Mouse (Mus musculus) layer of hippocampus, adult 8-10 months (tissue): ENCODE data around the gene Ddi2. TPM values are rescaled to one million over a fixed set of nuclear protein-coding genes. Genes with fewer than 3 reads are reported as not detected.

Experiments
- DNase-seq, 2 experiments: peaks; one replicate each; pipeline ENCODE4 v3.0.0; 2022; ENCODE audit warnings: low spot score in 2 of 2
- total RNA-seq, 4 experiments: library from RNA; stranded (reverse); gene quantifications; 2 replicates each; pipeline ENCODE4 v1.2.4; 2022

The Ddi2 gene
- total RNA-seq, 4 experiments from 2014 or later: 43.0 to 50.3 (median 46.2) TPM

GRCm38 (mm10) chr4:141655908-141656608 is 67.2 kb downstream of the Ddi2 start:
- peak; percentile 48 to 57 for DNase-seq

GRCm38 (mm10) chr4:141654509-141654908 is 68.7 kb downstream of the Ddi2 start:
- no peak for DNase-seq

GRCm38 (mm10) chr4:141653813-141654212 is 69.4 kb downstream of the Ddi2 start:
- no peak for DNase-seq

- no peak for DNase-seq
Observed at GRCm38 (mm10) chr4:141653044-141653443, 70.2 kb downstream of the Ddi2 start.

- no peak for DNase-seq
Observed at GRCm38 (mm10) chr4:141651944-141652343, 71.3 kb downstream of the Ddi2 start.

GRCm38 (mm10) chr4:141651286-141651685 is 71.9 kb downstream of the Ddi2 start:
- no peak for DNase-seq

- DNase-seq: no peak
Observed at GRCm38 (mm10) chr4:141649244-141649643, 74.0 kb downstream of the Ddi2 start.

GRCm38 (mm10) chr4:141648262-141648661 is 75.0 kb downstream of the Ddi2 start:
- no peak for DNase-seq

GRCm38 (mm10) chr4:141647187-141647586 is 76.0 kb downstream of the Ddi2 start:
- DNase-seq: no peak

- no peak for DNase-seq
Observed at GRCm38 (mm10) chr4:141645988-141646387, 77.2 kb downstream of the Ddi2 start.

- peak; percentile 55 to 61 for DNase-seq
Observed at GRCm38 (mm10) chr4:141643118-141643855, 79.9 kb downstream of the Ddi2 start.

- no peak for DNase-seq
Observed at GRCm38 (mm10) chr4:141641961-141642811, 81.0 kb downstream of the Ddi2 start.

- DNase-seq: no peak
Observed at GRCm38 (mm10) chr4:141641353-141641771, 81.9 kb downstream of the Ddi2 start.

- DNase-seq: no peak
Observed at GRCm38 (mm10) chr4:141639474-141639873, 83.7 kb downstream of the Ddi2 start.

GRCm38 (mm10) chr4:141636693-141637092 is 86.5 kb downstream of the Ddi2 start:
- no peak for DNase-seq

- no peak for DNase-seq
Observed at GRCm38 (mm10) chr4:141635991-141636390, 87.2 kb downstream of the Ddi2 start.

- no peak for DNase-seq
Observed at GRCm38 (mm10) chr4:141632111-141632873, 90.9 kb downstream of the Ddi2 start.

- DNase-seq: no peak
Observed at GRCm38 (mm10) chr4:141631250-141631649, 92.0 kb downstream of the Ddi2 start.

GRCm38 (mm10) chr4:141630021-141630420 is 93.2 kb downstream of the Ddi2 start:
- DNase-seq: no peak

GRCm38 (mm10) chr4:141628661-141629060 is 94.6 kb downstream of the Ddi2 start:
- DNase-seq: no peak
